Mouse (Mus musculus) cerebellum, adult 18-20 months (tissue): Measurements from ENCODE around the gene Nobox.
A peak's percentile ranks its signal among the peaks of the same experiment; 100 is the strongest.

Source experiments
- DNase-seq, 2 experiments: peaks; one replicate each; pipeline ENCODE4 v3.0.0; 2021

Gene Nobox

GRCm38 (mm10) chr6:43309454-43309853 lies at the start of gene Nobox:
Gene Nobox, minus strand, starts transcription at chr6:43309554.
- no peak for DNase-seq

- no peak for DNase-seq
These were observed 45.3 kb upstream of the Nobox start for GRCm38 (mm10) chr6:43354562-43355241.

GRCm38 (mm10) chr6:43353446-43353845 lies 44.1 kb upstream of the Nobox start:
- DNase-seq: no peak

GRCm38 (mm10) chr6:43349083-43349482 lies 39.7 kb upstream of the Nobox start:
- DNase-seq: no peak

- no peak for DNase-seq
These were observed 38.3 kb upstream of the Nobox start for GRCm38 (mm10) chr6:43347637-43348036.

- no peak for DNase-seq
These were observed 33.7 kb upstream of the Nobox start for GRCm38 (mm10) chr6:43343006-43343405.

GRCm38 (mm10) chr6:43342386-43342785 lies 33.0 kb upstream of the Nobox start:
- DNase-seq: no peak

- no peak for DNase-seq
These were observed 29.4 kb upstream of the Nobox start for GRCm38 (mm10) chr6:43338804-43339203.

GRCm38 (mm10) chr6:43337491-43337961 lies 28.2 kb upstream of the Nobox start:
- peak; percentile 75 to 78 for DNase-seq

- DNase-seq: peak in 1 of 2 experiments; percentile 28
These were observed 26.4 kb upstream of the Nobox start for GRCm38 (mm10) chr6:43335619-43336234.

- DNase-seq: peak; percentile 88 to 89
These were observed 24.1 kb upstream of the Nobox start for GRCm38 (mm10) chr6:43333479-43333878.

- DNase-seq: no peak
These were observed 3.8 kb upstream of the Nobox start for GRCm38 (mm10) chr6:43312961-43313656.

GRCm38 (mm10) chr6:43312546-43312945 lies 3.2 kb upstream of the Nobox start:
- DNase-seq: no peak

- no peak for DNase-seq
These were observed 717 bp upstream of the Nobox start for GRCm38 (mm10) chr6:43310071-43310470.

- no peak for DNase-seq
These were observed 11.9 kb downstream of the Nobox start for GRCm38 (mm10) chr6:43297508-43297850.

GRCm38 (mm10) chr6:43296798-43297507 lies 12.4 kb downstream of the Nobox start:
- peak; percentile 35 to 50 for DNase-seq

- DNase-seq: peak; percentile 36 to 41
These were observed 13.4 kb downstream of the Nobox start for GRCm38 (mm10) chr6:43295908-43296307.

- no peak for DNase-seq
These were observed 16.2 kb downstream of the Nobox start for GRCm38 (mm10) chr6:43293175-43293574.

GRCm38 (mm10) chr6:43292471-43293076 lies 16.8 kb downstream of the Nobox start:
- no peak for DNase-seq

GRCm38 (mm10) chr6:43292041-43292440 lies 17.3 kb downstream of the Nobox start:
- DNase-seq: no peak

- no peak for DNase-seq
These were observed 28.9 kb downstream of the Nobox start for GRCm38 (mm10) chr6:43280481-43280880.

GRCm38 (mm10) chr6:43278247-43278646 lies 31.1 kb downstream of the Nobox start:
- no peak for DNase-seq

- DNase-seq: no peak
These were observed 35.2 kb downstream of the Nobox start for GRCm38 (mm10) chr6:43274123-43274522.
